Mouse (Mus musculus): Measurements from ENCODE around the gene Smarca1. TPM values are rescaled to one million over a fixed set of nuclear protein-coding genes. Genes with fewer than 3 reads are reported as not detected.

The Smarca1 gene
- polyA plus RNA-seq (2017; shearing (Covaris generic)): not detected

GRCm38 (mm10) chrX:47892431-47893024 lies at the start of gene Smarca1:
TSS of gene Smarca1 (minus strand) at chrX:47892974.
- ATAC-seq: no peak

- no peak for ATAC-seq
Measured at GRCm38 (mm10) chrX:47937740-47938139, 45.0 kb upstream of the Smarca1 start.

GRCm38 (mm10) chrX:47936885-47937284 lies 44.1 kb upstream of the Smarca1 start:
- no peak for ATAC-seq

- ATAC-seq: no peak
Measured at GRCm38 (mm10) chrX:47934352-47934751, 41.6 kb upstream of the Smarca1 start.

GRCm38 (mm10) chrX:47930449-47930848 lies 37.7 kb upstream of the Smarca1 start:
- ATAC-seq: no peak

GRCm38 (mm10) chrX:47927981-47928380 lies 35.2 kb upstream of the Smarca1 start:
- ATAC-seq: no peak

GRCm38 (mm10) chrX:47920541-47920940 lies 27.8 kb upstream of the Smarca1 start:
- ATAC-seq: no peak

GRCm38 (mm10) chrX:47916831-47917230 lies 24.1 kb upstream of the Smarca1 start:
- ATAC-seq: no peak

GRCm38 (mm10) chrX:47913543-47913938 lies 20.8 kb upstream of the Smarca1 start:
- ATAC-seq: no peak

- ATAC-seq: no peak
Measured at GRCm38 (mm10) chrX:47912904-47913542, 20.2 kb upstream of the Smarca1 start.

GRCm38 (mm10) chrX:47912306-47912792 lies 19.6 kb upstream of the Smarca1 start, which contains the start of gene Ocrl:
TSS of gene Ocrl (plus strand) at chrX:47912387.
- peak; percentile 85 for ATAC-seq

GRCm38 (mm10) chrX:47891907-47892430 lies 805 bp downstream of the Smarca1 start:
- ATAC-seq: no peak

GRCm38 (mm10) chrX:47891243-47891906 lies 1.4 kb downstream of the Smarca1 start:
- ATAC-seq: no peak

GRCm38 (mm10) chrX:47887401-47887800 lies 5.4 kb downstream of the Smarca1 start:
- ATAC-seq: no peak

- no peak for ATAC-seq
Measured at GRCm38 (mm10) chrX:47882813-47883212, 10.0 kb downstream of the Smarca1 start.

GRCm38 (mm10) chrX:47880052-47880451 lies 12.7 kb downstream of the Smarca1 start:
- ATAC-seq: no peak

- no peak for ATAC-seq
Measured at GRCm38 (mm10) chrX:47858544-47858943, 34.2 kb downstream of the Smarca1 start.

- ATAC-seq: no peak
Measured at GRCm38 (mm10) chrX:47835835-47836195, 57.0 kb downstream of the Smarca1 start.

GRCm38 (mm10) chrX:47835098-47835834 lies 57.5 kb downstream of the Smarca1 start:
- no peak for ATAC-seq

GRCm38 (mm10) chrX:47833431-47833830 lies 59.3 kb downstream of the Smarca1 start:
- ATAC-seq: no peak

- no peak for ATAC-seq
Measured at GRCm38 (mm10) chrX:47820566-47820965, 72.2 kb downstream of the Smarca1 start.

- ATAC-seq: no peak
Measured at GRCm38 (mm10) chrX:47808717-47809116, 84.1 kb downstream of the Smarca1 start.

- no peak for ATAC-seq
Measured at GRCm38 (mm10) chrX:47764440-47764839, 128.3 kb downstream of the Smarca1 start.

All from activated CD4-positive, CD25-positive, alpha-beta regulatory T cell, adult 4 months (primary cell).